Mouse (Mus musculus): Measurements from ENCODE around the gene Rasgef1b. TPM values are rescaled to one million over a fixed set of nuclear protein-coding genes. Genes with fewer than 3 reads are reported as not detected.

Gene Rasgef1b
- total and polyA plus RNA-seq, 3 experiments: 0.17 to 0.26 (median 0.21) TPM

DNA sequence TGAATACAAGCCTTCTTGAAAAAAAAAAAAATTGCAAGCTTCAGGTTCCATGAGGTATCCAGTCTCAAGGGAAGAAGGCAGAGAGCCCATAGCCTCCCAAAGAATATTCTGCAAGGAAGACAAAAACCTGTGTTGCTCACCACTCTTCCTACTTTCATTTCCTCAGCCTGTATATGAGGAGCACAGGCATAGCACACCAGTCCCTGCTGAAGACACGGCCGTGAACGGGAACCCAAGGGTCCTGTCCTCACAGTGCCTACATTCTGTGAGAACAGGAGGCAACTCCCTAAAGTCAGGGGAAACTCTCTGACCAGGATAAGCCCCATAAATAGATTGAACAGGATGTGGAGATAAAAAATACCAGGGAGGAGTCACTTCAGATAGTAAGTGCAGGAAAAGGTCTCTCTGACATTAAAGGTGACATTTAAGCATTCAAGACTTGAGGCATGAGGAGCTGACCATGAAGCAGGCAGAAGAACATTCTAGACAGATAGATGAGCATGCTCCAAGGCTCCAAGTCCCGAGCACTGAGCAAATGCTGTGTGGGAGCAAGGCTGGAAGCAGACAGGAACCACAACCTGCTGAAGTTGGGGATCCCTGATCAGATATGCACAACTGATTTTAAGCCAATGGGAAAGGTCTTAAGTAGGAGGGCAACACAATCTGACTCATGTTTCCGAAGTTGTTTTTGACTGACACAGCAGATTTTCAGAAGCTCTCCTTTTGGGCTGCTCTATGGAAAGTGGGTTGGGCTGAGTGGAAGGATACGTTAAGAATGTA lies 252.0 kb downstream of the Rasgef1b start:
- dilution Hi-C loops (cut with MboI; ENCODE audit: extremely low pct_ligation_motif_present, extremely low pct_unique_long_range_greater_than_20kb, low sequenced_read_pairs): no loop called here
- no peak for DNase-seq (ENCODE audit: extremely low read depth)
- no peaks in the 10 kb centered on the region for H3K79me2 ChIP-seq (replicated peaks; ENCODE audit: control insufficient read depth, extremely low read depth, insufficient read depth, poor library complexity, severe bottlenecking)
- H3K9me3 ChIP-seq (replicated peaks; ENCODE audit: low read length): no peaks in the 10 kb centered on the region
- TF ChIP-seq GABPA (IDR thresholded peaks at IDR 0.05; ENCODE audit: insufficient replicate concordance, low read depth, low read length) (no peak), IRF4 (IDR thresholded peaks at IDR 0.05; ENCODE audit: low read depth, low read length) (no peak), SIN3A (IDR thresholded peaks at IDR 0.05; ENCODE audit: low read length) (no peak), ZNF384 (IDR thresholded peaks at IDR 0.05; ENCODE audit: low read depth, low read length) (no peak), USF2 (conservative IDR thresholded peaks at IDR 0.05; ENCODE audit: low read depth, low read length) (no peak), MAX (IDR thresholded peaks at IDR 0.05; ENCODE audit: low read length) (no peak), TCF12 (IDR thresholded peaks at IDR 0.05; ENCODE audit: low read depth, low read length) (no peak), ZMIZ1 (IDR thresholded peaks at IDR 0.05; ENCODE audit: low read depth, low read length) (no peak), RAD21 (IDR thresholded peaks at IDR 0.05; ENCODE audit: low read depth, low read length) (no peak), ELF1 (IDR thresholded peaks at IDR 0.05; ENCODE audit: low read depth, low read length) (no peak)
- no peaks in the 10 kb centered on the region for H3K27me3 ChIP-seq (replicated peaks)
- in situ Hi-C loops (cut with MboI; ENCODE audit: low pct_ligation_motif_present, low pct_unique_long_range_greater_than_20kb, low sequenced_read_pairs): no loop called here
- H3K4me2 ChIP-seq (ENCODE audit: insufficient read depth, low read depth, poor library complexity, severe bottlenecking): no peak overlapping the region
- H3K9ac ChIP-seq (ENCODE audit: insufficient read depth, low read depth): no peak overlapping the region
- no peak overlapping the region for H3K4me3 ChIP-seq (replicated peaks in 1 of 3; ENCODE audit: low read depth in 2 of 3, low read length in 2 of 3, poor library complexity in 1 of 3)
- H3K4me1 ChIP-seq (ENCODE audit: control insufficient read depth in 1 of 2, insufficient read depth in 2 of 2): peaks cover 0 to 12% of the 10 kb centered on the region in 2 experiments; a peak in 2 of 4 replicates
- H3K36me3 ChIP-seq (replicated peaks in 1 of 2; ENCODE audit: control insufficient read depth in 1 of 2, insufficient read depth in 1 of 2, low read length in 1 of 2): no peaks in the 10 kb centered on the region
- H3K27ac ChIP-seq (ENCODE audit: insufficient read depth, low read depth): no peak overlapping the region

DNA sequence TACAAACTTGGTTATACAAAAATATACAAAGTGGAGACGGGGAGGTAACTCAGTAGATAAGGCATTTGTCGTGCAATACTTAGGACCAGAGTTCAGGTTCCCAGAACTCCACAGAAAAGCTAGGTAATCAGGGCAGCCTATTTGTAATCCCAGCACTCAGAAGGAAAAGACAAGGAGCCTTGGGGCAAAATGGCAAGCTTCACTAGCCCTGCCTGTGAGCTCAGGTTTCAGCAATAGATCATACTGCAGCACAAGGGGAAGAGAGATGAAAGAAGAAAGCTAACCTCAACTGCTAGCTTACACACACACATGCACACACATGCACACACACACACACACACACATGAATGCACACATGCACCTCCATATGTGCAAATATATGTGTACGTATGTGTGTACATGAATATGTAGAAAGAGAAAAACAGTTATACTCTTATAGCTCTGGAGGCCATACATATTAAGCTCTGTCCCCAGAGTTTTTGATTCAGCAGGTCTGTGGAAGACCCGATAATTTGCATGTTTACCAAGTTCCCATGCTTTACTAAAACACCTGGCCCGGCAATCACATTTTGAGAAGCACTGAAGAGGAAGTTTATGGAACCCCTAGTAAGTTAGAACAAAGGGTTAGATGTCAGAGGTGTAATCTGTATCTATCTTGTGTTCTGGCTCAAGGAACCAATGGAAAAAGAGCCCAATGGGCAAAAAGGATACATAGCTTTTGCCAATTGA lies 256.1 kb downstream of the Rasgef1b start:
- Histone ChIP-seq H3K36me3 (replicated peaks in 1 of 2; ENCODE audit: control insufficient read depth in 1 of 2, insufficient read depth in 1 of 2, low read length in 1 of 2) (no peaks in the 10 kb centered on the region), H3K9ac (ENCODE audit: insufficient read depth, low read depth) (no peak overlapping the region), H3K79me2 (replicated peaks; ENCODE audit: control insufficient read depth, extremely low read depth, insufficient read depth, poor library complexity, severe bottlenecking) (no peaks in the 10 kb centered on the region)

More for the DNA sequence above, 256.1 kb downstream of the Rasgef1b start:
- H3K4me1 ChIP-seq (ENCODE audit: control insufficient read depth in 1 of 2, insufficient read depth in 2 of 2): peaks cover 0 to 12% of the 10 kb centered on the region in 2 experiments; a peak in 2 of 4 replicates
- no peaks in the 10 kb centered on the region for H3K27me3 ChIP-seq (replicated peaks)
- no peaks in the 10 kb centered on the region for H3K9me3 ChIP-seq (replicated peaks; ENCODE audit: low read length)
- no peak overlapping the region for H3K27ac ChIP-seq (ENCODE audit: insufficient read depth, low read depth)
- no peak overlapping the region for H3K4me3 ChIP-seq (replicated peaks in 1 of 3; ENCODE audit: low read depth in 2 of 3, low read length in 2 of 3, poor library complexity in 1 of 3)
- TF ChIP-seq USF1 (IDR thresholded peaks at IDR 0.05; ENCODE audit: low read depth, low read length) (no peak), MAZ (IDR thresholded peaks at IDR 0.05; ENCODE audit: low read depth, low read length) (no peak), HCFC1 (IDR thresholded peaks at IDR 0.05; ENCODE audit: low read depth, low read length) (no peak), CHD1 (IDR thresholded peaks at IDR 0.05; ENCODE audit: low read depth, low read length) (no peak), MEF2A (IDR thresholded peaks at IDR 0.05; ENCODE audit: borderline replicate concordance, low read depth, low read length) (no peak), POLR2AphosphoS2 (IDR thresholded peaks at IDR 0.05; ENCODE audit: low read depth, low read length) (no peak), KAT2A (IDR thresholded peaks at IDR 0.05; ENCODE audit: insufficient replicate concordance, low read length) (no peak)
- in situ Hi-C loops (cut with MboI; ENCODE audit: low pct_ligation_motif_present, low pct_unique_long_range_greater_than_20kb, low sequenced_read_pairs): no loop called here
- DNase-seq (ENCODE audit: extremely low read depth): peak; percentile 22
- dilution Hi-C loops (cut with MboI; ENCODE audit: extremely low pct_ligation_motif_present, extremely low pct_unique_long_range_greater_than_20kb, low sequenced_read_pairs): no loop called here
- no peak overlapping the region for H3K4me2 ChIP-seq (ENCODE audit: insufficient read depth, low read depth, poor library complexity, severe bottlenecking)
